Mouse (Mus musculus) midbrain, embryonic 10.5 days (tissue): ENCODE data around the gene Prr29. TPM values are rescaled to one million over a fixed set of nuclear protein-coding genes. Genes with fewer than 3 reads are reported as not detected.

Source experiments
- DNase-seq: peaks from one replicate; pipeline ENCODE4 v3.0.0-alpha.2; 2017; ENCODE audit warnings: low spot score
- H3K27ac ChIP-seq: fragments of 300-500 bp; sonication (generic); replicated peaks from 2 replicates; pipeline ENCODE4 v1.5.1; 2016; ENCODE audit warnings: mild to moderate bottlenecking
- H3K27me3 ChIP-seq: fragments of 300-500 bp; sonication (generic); 2 replicates; pipeline ENCODE4 v1.6.1; 2016; ENCODE audit warnings: low read depth, mild to moderate bottlenecking; ENCODE audit not compliant: poor library complexity, severe bottlenecking
- H3K36me3 ChIP-seq: fragments of 300-500 bp; sonication (generic); 2 replicates; pipeline ENCODE4 v1.6.1; 2016; ENCODE audit warnings: mild to moderate bottlenecking, moderate library complexity
- H3K4me1 ChIP-seq: fragments of 300-500 bp; sonication (generic); 2 replicates; pipeline ENCODE4 v1.6.1; 2016
- H3K4me3 ChIP-seq: fragments of 300-500 bp; sonication (generic); 2 replicates; pipeline ENCODE4 v1.5.1; 2016; ENCODE audit warnings: mild to moderate bottlenecking, moderate library complexity
- H3K9me3 ChIP-seq: fragments of 300-500 bp; sonication (generic); replicated peaks from 2 replicates; pipeline ENCODE4 v1.6.1; 2016; ENCODE audit warnings: mild to moderate bottlenecking
- WGBS: fragments of 180-500 bp; shearing (Covaris S2); methylation state at CpG from one replicate; pipeline ENCODE4 v1.1.7; 2016; 5-methylcytosine and 5-hydroxymethylcytosine counted together
- polyA plus RNA-seq: library from polyadenylated mRNA; unstranded; fragments of >200 nt; fragmentation: Nextera tagmentation; extraction: Ambion mirVana; gene quantifications from 2 replicates; pipeline ENCODE4 v1.2.1, GENCODE M21; 2016

Prr29 gene
- 0.10 TPM in 1 of 2 replicates, not detected in the other for polyA plus RNA-seq

- H3K4me1 ChIP-seq = peaks cover 27% of the 10 kb centered on the region
- no peaks in the 10 kb centered on the region for H3K9me3 ChIP-seq
- H3K4me3 ChIP-seq = peak within 1 kb of the TSS; percentile 31
- no peaks in the 10 kb centered on the region for H3K27me3 ChIP-seq
- 54% methylated on average over 10 of the region's 10 CpGs for WGBS
- H3K27ac ChIP-seq = peak within 1 kb of the TSS; percentile 80
- no peaks in the 10 kb centered on the region for H3K36me3 ChIP-seq
- DNase-seq = no peak
These were observed at the start of gene Prr29 for GRCm38 (mm10) chr11:106365366-106365765. Prr29 (plus strand) TSS chr11:106365472.

- Histone ChIP-seq H3K4me3 (no peak overlapping the region), H3K27me3 (no peaks in the 10 kb centered on the region), H3K27ac (no peak overlapping the region), H3K4me1 (peaks cover 9% of the 10 kb centered on the region; the same call in 1 of the 2 replicates), H3K36me3 (no peaks in the 10 kb centered on the region), H3K9me3 (no peaks in the 10 kb centered on the region)
- DNase-seq = no peak
- WGBS = 56% methylated on average over 1 of the region's 1 CpGs
These were observed 48.9 kb upstream of the Prr29 start for GRCm38 (mm10) chr11:106316416-106316815.

- DNase-seq = no peak
- Histone ChIP-seq H3K9me3 (no peaks in the 10 kb centered on the region), H3K27ac (no peak overlapping the region), H3K4me3 (no peak overlapping the region), H3K36me3 (no peaks in the 10 kb centered on the region), H3K27me3 (no peaks in the 10 kb centered on the region), H3K4me1 (peaks cover 9% of the 10 kb centered on the region; the same call in 1 of the 2 replicates)
- WGBS = 84% methylated on average over 7 of the region's 7 CpGs
These were observed 47.5 kb upstream of the Prr29 start for GRCm38 (mm10) chr11:106317801-106318200.

- Histone ChIP-seq H3K4me3 (no peak overlapping the region), H3K36me3 (no peaks in the 10 kb centered on the region), H3K9me3 (no peaks in the 10 kb centered on the region), H3K27me3 (no peaks in the 10 kb centered on the region), H3K4me1 (peaks cover 9% of the 10 kb centered on the region; the same call in 1 of the 2 replicates), H3K27ac (no peak overlapping the region)
- no peak for DNase-seq
- WGBS = 78% methylated on average over 21 of the region's 21 CpGs
These were observed 46.6 kb upstream of the Prr29 start for GRCm38 (mm10) chr11:106318406-106319366.

DNA sequence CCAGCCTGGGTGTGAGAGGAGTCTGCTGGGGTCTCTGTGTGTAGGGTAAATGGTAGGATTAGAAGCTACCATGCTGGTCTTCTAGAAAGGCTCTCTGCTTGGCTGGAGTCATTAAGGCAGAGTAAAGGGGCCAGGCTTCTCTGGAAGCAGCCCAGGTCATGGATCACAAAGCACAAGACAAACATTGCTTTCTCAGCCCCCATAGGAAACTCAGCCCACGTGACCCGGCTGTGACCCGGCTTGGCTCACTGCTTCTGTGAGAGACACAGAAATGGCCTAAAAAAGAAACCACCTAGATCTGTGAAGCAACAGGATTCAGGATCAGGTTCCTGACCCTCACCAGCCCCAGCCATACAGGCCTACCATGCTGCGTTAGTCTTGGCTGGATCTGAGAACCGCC is 40.4 kb upstream of the Prr29 start:
- peaks cover 32% of the 10 kb centered on the region for H3K4me1 ChIP-seq
- H3K9me3 ChIP-seq = no peaks in the 10 kb centered on the region
- peak overlapping the region; percentile 46 for H3K27ac ChIP-seq
- H3K36me3 ChIP-seq = no peaks in the 10 kb centered on the region
- no peak overlapping the region for H3K4me3 ChIP-seq
- WGBS = 59% methylated on average over 5 of the region's 5 CpGs
- H3K27me3 ChIP-seq = no peaks in the 10 kb centered on the region
- no peak for DNase-seq

- peaks cover 32% of the 10 kb centered on the region for H3K4me1 ChIP-seq
- H3K36me3 ChIP-seq = no peaks in the 10 kb centered on the region
- H3K9me3 ChIP-seq = no peaks in the 10 kb centered on the region
- peak; percentile 36 for DNase-seq
- H3K27me3 ChIP-seq = no peaks in the 10 kb centered on the region
- H3K4me3 ChIP-seq = no peak overlapping the region
- H3K27ac ChIP-seq = peak overlapping the region; percentile 33; the same call in 1 of the 2 replicates
- WGBS = 68% methylated on average over 8 of the region's 8 CpGs
These were observed 39.6 kb upstream of the Prr29 start for GRCm38 (mm10) chr11:106325566-106326206.

DNA sequence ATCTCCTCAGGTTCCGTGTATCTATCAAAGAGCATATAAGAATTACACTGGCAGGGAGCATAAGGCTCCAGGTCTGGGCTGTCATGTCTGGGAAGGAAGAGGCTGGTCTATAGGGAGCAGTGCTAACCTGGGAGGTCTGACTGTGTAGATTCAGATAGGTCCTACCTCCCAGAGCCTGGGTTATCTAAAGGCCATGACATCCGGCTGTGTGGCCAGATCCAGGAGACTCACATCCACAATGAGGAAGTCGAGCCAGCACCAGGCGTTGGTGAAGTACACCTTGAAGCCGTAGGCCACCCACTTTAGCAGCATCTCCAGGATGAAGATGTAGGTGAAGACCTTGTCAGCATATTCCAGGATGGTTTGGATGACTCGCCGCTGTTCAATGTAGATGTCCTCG is 38.8 kb upstream of the Prr29 start:
- DNase-seq = no peak
- Histone ChIP-seq H3K27ac (no peak overlapping the region), H3K4me3 (no peak overlapping the region), H3K9me3 (no peaks in the 10 kb centered on the region), H3K4me1 (peaks cover 32% of the 10 kb centered on the region), H3K27me3 (no peaks in the 10 kb centered on the region), H3K36me3 (no peaks in the 10 kb centered on the region)
- WGBS = 88% methylated on average over 8 of the region's 8 CpGs

- WGBS = 69% methylated on average over 5 of the region's 5 CpGs
These were observed 36.8 kb upstream of the Prr29 start for GRCm38 (mm10) chr11:106328521-106328920.

DNA sequence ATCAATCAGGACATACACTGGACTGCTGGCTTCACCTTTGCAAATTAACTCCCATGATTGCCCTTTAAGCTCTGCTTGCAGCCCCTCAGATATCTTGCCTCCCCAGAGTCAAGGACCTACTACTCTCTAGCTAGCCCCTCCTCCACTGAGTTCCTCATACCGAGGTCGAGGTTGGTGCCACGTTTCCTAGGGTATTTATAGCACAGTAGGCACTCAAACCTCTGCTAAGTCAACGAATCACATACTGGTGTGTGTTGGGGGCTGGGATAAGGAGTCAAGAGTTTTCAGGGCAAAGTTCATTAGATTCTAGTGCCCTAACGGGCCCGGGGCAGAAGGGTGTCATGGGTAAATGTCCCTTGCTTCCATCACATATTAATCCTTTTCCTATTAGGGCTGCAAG is 36.1 kb upstream of the Prr29 start:
- DNase-seq = no peak
- Histone ChIP-seq H3K4me3 (no peak overlapping the region), H3K36me3 (no peaks in the 10 kb centered on the region), H3K27ac (no peak overlapping the region), H3K27me3 (no peaks in the 10 kb centered on the region), H3K4me1 (peaks cover 38% of the 10 kb centered on the region), H3K9me3 (no peaks in the 10 kb centered on the region)
- 82% methylated on average over 6 of the region's 6 CpGs for WGBS

More at GRCm38 (mm10) chr11:106328521-106328920, 36.8 kb upstream of the Prr29 start:
- Histone ChIP-seq H3K27me3 (no peaks in the 10 kb centered on the region), H3K9me3 (no peaks in the 10 kb centered on the region), H3K4me1 (peaks cover 36% of the 10 kb centered on the region), H3K36me3 (no peaks in the 10 kb centered on the region), H3K4me3 (no peak overlapping the region), H3K27ac (no peak overlapping the region; the same call in 1 of the 2 replicates)
- DNase-seq = no peak

DNA sequence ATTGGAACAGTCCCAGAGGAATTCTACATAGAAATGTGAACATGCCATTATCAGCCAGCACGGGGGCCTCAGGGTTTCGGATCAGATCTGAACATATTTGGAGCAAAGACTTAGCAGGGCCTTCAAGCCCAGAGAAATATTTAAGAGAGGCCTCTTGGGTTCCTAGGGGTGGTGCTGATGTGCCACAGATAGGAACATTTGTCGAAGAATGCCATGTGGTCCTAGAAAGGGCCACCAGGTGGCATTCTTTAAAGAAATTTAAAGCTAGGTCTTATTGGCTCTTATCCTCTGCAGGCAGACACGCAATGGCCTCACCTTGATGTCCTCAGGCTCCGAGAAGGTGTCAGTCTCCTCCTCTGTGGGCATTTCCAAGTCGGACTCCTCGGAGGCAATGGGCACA is 35.6 kb upstream of the Prr29 start:
- H3K4me3 ChIP-seq = no peak overlapping the region
- H3K36me3 ChIP-seq = no peaks in the 10 kb centered on the region
- DNase-seq = no peak
- H3K9me3 ChIP-seq = no peaks in the 10 kb centered on the region
- H3K4me1 ChIP-seq = peaks cover 35% of the 10 kb centered on the region
- no peak overlapping the region for H3K27ac ChIP-seq
- 75% methylated on average over 7 of the region's 7 CpGs for WGBS
- no peaks in the 10 kb centered on the region for H3K27me3 ChIP-seq

DNA sequence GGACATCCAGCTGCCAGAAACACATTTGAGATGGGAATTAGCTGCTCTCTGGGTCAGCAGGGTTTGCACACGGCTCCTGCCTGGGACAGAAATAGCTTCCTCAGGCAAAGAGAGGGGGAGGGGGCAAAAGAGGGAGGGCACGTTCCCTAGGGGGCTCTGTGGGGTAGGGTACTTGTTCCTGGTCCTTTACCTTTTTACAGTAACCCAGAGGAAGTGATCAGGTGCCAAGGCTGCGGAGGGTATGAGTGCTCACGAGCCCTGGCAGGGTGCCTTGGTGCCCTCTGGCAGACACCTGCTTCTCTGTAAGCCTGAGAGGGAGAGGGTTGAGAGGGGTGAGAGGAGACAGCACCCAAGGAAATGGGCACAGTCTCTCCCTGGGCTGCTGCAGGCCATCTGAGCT is 32.8 kb upstream of the Prr29 start:
- no peak overlapping the region for H3K4me3 ChIP-seq
- 66% methylated on average over 4 of the region's 4 CpGs for whole genome bisulfite sequencing

DNA sequence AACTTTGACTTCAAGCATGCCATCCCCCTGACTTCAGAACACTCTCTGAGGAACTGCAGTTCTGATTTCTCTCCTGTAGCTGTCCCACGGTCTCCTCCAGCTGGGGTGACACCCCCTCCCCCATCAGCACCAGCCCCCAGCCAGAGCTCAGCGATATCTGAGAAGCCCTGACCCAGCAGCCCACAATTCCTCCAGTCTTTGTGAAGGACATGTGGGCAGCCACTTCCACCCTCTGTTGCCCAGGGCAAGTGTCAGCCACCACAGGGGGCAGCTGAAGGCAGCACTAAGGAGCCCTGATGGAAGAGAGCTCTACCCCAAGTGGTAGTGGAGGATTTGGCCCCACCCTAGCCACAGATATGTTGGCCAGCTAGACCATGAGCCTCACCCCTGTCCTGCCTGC is 31.2 kb upstream of the Prr29 start:
- 23% methylated on average over 2 of the region's 2 CpGs for whole genome bisulfite sequencing
- no peak overlapping the region for H3K4me3 ChIP-seq
- no peaks in the 10 kb centered on the region for H3K9me3 ChIP-seq
- H3K27me3 ChIP-seq = no peaks in the 10 kb centered on the region
- H3K27ac ChIP-seq = no peak overlapping the region
- H3K4me1 ChIP-seq = peaks cover 23% of the 10 kb centered on the region
- H3K36me3 ChIP-seq = no peaks in the 10 kb centered on the region
- DNase-seq = no peak

More for the DNA sequence above, 32.8 kb upstream of the Prr29 start:
- DNase-seq = no peak
- Histone ChIP-seq H3K36me3 (no peaks in the 10 kb centered on the region), H3K4me1 (peaks cover 16% of the 10 kb centered on the region), H3K9me3 (no peaks in the 10 kb centered on the region), H3K27me3 (no peaks in the 10 kb centered on the region), H3K27ac (no peak overlapping the region; the same call in 1 of the 2 replicates)

DNA sequence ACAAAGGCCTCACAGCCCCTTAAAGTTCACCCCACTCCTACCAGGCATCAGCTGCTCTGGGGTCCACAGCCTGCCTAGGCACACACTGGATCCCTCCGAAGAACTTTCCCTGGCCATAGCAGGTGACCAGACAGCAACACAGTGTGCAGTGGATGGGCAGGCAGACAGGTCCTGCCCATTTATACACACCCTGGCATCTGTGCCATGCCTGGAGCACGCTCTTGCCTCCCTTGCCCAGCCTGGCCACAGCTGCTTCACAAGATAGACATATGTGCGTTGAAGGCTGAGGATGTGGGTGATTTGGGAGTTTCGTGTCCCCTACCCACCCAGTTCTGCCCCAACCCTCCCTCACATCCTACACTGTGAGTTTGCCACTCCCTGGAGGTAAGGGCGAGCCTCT is 27.2 kb upstream of the Prr29 start:
- no peaks in the 10 kb centered on the region for H3K9me3 ChIP-seq
- peaks cover 34% of the 10 kb centered on the region for H3K4me1 ChIP-seq
- DNase-seq = no peak
- H3K27ac ChIP-seq = peak overlapping the region; percentile 56; the same call in 1 of the 2 replicates
- no peaks in the 10 kb centered on the region for H3K27me3 ChIP-seq
- 78% methylated on average over 5 of the region's 5 CpGs for WGBS
- no peaks in the 10 kb centered on the region for H3K36me3 ChIP-seq
- no peak overlapping the region for H3K4me3 ChIP-seq
